Mouse (Mus musculus): ENCODE results near the gene Il27ra.
A peak's percentile ranks its signal among the peaks of the same experiment; 100 is the strongest.
"Not testable (repeated sequence)": the region's sequence is repeated elsewhere in the genome, so short reads cannot be mapped to it uniquely, and the experiment has no call there.

Il27ra gene

DNA sequence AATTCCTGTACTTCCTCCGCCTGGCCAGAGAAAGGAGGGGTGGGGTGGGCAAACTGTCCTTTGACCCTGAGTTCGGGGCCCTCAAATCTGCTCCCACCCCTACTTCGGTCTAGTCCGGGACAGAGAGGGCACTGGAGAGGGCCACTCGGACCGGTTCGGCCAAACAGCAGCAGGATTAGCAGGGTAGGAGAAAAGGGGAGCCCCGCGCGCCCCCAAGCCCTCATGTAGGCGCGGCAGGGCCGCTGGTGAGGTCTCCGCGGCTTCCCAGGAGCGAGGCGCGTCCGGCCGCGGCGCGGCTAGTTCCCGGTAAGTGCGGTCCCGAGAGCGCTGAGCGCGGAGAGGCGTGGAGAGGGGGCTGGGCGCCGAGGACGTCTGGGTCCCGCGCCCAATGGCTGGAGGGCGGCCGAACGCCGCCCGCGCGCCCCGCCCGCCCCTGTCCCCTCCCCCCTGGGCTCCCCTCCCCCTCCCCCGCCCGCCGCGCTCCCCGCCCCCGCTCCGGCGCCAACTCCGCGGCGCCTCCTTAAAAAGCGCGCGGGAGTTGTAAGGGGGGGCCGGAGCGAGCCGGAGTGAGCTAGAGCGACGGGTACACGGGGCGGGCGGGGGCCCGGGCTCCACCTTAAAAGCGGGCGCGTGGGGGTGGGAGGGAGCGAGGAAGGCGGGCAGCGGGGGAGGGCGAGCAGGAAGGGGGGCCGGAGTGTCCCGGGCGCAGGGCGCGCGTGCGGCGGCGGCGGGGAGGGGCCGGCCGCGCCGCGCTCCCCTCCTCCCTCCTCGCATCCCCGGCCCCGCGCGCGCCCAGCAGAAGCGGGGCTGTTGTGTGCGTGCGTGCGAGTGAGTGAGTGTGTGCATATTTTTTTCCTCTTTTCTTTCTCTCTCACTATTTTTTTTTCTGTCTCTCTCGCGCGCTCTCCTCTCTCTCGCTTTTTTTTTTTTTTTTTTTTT, 45.6 kb downstream of the Il27ra start:
- peak; percentile 81 for DNase-seq (ENCODE audit: low read depth, low spot score)

DNA sequence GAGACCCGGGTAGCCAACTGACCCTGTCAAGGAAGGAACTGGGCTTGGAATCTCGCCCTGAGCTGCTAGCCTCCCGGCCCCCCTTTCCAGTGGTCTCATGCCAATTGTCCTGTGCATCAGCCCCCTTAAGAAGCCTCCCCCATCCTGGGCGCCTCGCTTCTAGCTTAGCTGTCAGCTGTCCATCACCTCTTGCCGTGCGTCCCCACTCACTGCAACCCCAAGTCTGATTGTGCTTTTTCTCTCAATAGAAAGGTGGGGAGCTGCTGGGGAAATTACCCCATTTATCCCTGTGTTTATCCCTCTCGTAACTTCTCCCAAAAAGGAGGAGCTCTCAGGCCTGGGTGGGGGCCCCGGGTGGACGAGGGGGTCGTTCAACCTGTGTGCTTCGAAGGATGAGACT, 46.4 kb downstream of the Il27ra start:
- no peak for DNase-seq (ENCODE audit: low read depth, low spot score)

DNA sequence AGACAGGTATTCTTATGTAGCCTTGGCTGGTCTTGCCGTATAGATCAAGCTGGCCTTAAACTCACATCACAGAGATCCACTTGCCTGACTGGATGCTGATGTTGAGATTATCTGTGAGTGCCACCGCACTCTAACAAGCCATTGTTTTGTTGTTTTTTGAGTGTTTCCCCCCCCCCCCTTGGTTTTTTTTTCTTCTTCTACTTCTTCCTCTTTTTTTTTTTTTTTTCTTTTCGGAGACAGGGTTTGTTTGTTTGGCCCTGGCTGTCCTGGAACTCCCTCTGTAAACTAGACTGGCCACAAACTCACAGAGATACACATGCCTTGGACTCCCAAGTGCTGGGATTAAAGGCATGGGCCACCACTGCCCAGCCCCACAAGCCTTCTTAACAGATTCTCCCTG, 48.4 kb downstream of the Il27ra start:
- DNase-seq (ENCODE audit: low read depth, low spot score) = no peak

DNA sequence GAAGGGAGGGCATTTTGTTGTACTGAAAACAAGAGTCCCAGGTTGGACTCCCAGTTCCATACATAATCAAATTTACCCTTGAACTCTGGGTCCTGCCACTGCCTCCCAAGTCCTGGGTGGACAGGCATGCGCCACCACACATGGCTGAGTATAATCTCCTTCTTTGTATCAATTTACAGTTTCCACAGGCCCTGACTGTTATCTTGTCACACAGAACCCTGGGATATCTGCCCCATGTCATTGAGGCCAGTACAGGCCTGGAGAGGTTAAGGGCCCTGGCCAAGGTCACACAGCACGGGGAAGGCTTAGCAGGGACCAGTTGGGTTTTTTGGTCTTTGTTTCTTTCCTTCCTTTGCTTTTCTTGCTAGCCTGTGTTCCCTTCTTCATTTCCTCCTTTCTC, 49.9 kb downstream of the Il27ra start:
- no peak for DNase-seq (ENCODE audit: low read depth, low spot score)

DNA sequence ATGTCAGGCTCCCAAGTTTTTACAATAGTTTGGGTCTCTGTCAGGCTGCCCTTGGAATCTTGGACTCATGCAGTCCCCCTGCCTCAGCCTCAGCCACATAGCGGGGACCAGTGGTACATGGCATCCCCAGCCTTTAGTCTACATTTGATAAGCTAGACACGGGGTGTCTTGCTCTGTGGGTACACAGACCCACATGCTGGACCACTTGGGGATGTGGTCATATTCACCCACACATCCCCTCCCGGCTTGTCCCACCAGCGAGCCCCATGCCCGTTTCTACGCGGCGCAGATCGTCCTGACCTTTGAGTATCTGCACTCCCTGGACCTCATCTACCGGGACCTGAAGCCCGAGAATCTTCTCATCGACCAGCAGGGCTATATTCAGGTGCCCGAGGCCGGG, 52.2 kb downstream of the Il27ra start:
- DNase-seq (ENCODE audit: low read depth, low spot score) = no peak

DNA sequence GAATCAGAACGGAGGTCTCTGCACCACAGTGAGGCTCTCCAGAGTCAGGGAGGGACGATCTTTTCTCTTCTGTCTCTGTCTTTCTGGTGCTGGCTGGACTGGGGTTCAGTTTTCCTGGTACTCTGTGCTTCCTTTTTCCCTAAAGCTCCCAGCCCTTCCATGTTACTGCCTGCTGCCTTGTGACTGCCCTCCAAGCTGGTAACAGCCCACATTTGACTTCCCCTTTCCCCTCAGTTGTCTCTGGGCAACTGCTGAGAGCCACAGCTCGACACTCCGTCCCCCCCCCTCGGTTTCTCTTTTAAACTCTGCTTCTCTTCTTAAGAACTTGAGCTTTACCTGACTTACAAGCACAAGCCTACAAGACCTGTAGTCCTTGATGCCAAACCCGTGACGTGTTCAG, 53.1 kb downstream of the Il27ra start:
- DNase-seq (ENCODE audit: low read depth, low spot score) = no peak

DNA sequence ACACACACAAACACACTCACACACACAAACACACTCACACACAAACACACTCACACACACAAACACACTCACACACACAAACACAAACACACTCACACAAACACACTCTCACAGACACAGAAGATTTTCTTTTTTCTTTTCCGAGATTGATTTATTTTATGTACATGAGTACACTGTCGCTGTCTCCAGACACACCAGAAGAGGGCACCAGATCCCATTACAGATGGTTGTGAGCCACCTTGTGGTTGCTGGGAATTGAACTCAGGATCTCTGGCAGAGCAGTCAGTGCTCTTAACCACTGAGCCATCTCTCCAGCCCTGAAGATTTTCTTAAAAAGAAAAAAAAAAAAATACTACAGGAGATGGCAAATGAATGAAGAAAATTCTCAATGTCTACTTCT, 59.2 kb downstream of the Il27ra start:
- DNase-seq (ENCODE audit: low read depth, low spot score) = not testable (repeated sequence)

DNA sequence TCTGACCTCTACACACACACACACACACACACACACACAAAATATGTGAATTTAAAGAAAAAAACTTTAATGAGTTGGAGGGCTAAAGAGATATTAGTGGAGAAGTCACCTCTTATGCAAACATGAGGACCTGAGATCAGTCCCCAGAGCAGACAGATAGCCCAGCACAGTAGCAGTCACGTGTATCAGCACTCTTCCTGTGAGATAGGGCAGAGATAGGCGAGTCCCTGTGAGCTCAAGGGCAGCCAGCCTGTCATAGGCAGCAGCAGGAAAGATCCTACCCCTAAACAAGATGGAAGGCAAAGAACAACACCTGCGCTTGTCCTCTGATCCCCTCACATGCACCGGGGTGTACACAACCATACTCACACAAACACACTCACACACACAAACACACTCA, 59.9 kb downstream of the Il27ra start:
- DNase-seq (ENCODE audit: low read depth, low spot score) = no peak

DNA sequence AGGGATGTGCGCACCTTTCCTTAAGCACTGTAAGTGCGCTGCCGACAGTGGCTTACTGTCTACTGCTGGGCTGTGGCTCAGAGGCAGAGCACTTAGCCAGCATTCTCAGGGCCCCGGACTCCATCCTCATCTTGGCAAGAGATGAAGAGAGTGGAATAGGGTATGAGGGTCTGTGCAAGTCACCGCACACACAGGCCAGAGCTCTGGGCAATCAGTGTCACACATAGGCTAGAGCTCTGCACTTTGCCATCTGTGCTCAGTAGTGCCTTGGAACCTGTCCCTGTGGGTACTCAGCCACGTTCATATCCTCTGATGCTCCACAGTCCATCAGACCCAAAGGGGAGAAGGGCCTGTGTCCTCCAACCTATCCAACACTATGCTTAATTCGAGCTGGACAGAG, 60.9 kb downstream of the Il27ra start:
- DNase-seq (ENCODE audit: low read depth, low spot score) = no peak

DNA sequence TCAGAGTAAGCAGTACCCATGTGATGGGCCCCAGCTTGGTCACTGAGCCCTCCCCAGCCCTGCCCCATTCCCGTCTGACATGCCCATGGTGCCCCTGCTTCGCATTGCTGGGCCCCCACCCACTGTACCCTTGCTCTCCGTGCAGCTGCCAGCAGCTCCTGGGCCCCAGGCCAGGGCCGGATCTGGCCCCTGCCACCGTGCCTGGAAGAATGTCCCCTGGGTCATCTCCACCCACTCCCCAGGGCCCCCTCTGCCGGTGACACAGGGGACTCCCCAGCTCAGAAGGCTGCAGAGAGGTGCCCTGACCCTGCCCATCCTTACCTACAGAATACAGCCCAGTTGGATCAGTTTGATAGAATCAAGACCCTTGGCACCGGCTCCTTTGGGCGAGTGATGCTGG, 61.5 kb downstream of the Il27ra start:
- no peak for DNase-seq (ENCODE audit: low read depth, low spot score)

Measured in forelimb bud, embryonic 11.5 days (tissue).